Mouse (Mus musculus): Measurements from ENCODE around the gene Mov10l1.

DNA sequence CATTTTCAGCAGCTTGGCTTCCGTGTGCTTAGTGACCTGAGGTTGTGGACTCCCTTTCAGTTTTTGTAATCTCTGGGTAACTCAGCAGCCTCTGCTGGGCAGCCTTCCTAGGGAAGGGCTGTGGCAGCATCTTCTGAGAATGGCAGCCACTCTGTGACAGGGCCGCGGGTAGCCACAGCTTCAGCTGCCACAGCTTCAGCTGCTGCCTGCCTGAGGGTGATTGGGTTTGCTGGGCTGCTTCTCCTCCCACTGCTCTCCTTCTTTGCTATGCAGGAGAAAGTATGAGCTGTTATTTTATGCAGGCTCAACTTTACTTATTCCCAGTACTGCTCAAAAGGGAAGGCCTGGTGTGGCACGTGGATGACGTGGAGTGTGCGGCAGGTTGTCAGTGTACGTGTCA, 24.3 kb downstream of the Mov10l1 start:
- TF ChIP-seq CTCF (IDR thresholded peaks at IDR 0.05; ENCODE audit: low read depth, low read length) (no peak), POLR2A (IDR thresholded peaks at IDR 0.05; ENCODE audit: borderline replicate concordance, low read depth, low read length) (no peak)
